Mouse (Mus musculus) cortical plate, adult 2 months (tissue): ENCODE data around the gene Vmn2r84. TPM values are rescaled to one million over a fixed set of nuclear protein-coding genes. Genes with fewer than 3 reads are reported as not detected.
"Not testable (repeated sequence)": the region's sequence is repeated elsewhere in the genome, so short reads cannot be mapped to it uniquely, and the experiment has no call there.

Experiments
- H3K27ac ChIP-seq: fragments of 200-500 bp; 2 replicates; pipeline ENCODE4 v1.5.1; 2012; ENCODE audit warnings: low read length, control low read depth, inconsistent platforms; ENCODE audit not compliant: insufficient read depth
- H3K4me1 ChIP-seq: fragments of 200-500 bp; 2 replicates; pipeline ENCODE4 v1.6.1; 2011; ENCODE audit warnings: low read length; ENCODE audit not compliant: control insufficient read depth, insufficient read depth
- H3K4me3 ChIP-seq: fragments of 200-500 bp; 2 replicates; pipeline ENCODE4 v1.5.1; 2011; ENCODE audit warnings: mild to moderate bottlenecking, low read length, control low read depth; ENCODE audit not compliant: insufficient read depth
- CTCF ChIP-seq: fragments of 200-500 bp; IDR thresholded peaks from 2 replicates; pipeline ENCODE4 v1.5.1; 2011; ENCODE audit warnings: mild to moderate bottlenecking, control low read depth, low read length; ENCODE audit not compliant: insufficient read depth; ENCODE audit errors: extremely low read depth
- POLR2A ChIP-seq: fragments of 200-500 bp; IDR thresholded peaks from 2 replicates; pipeline ENCODE4 v1.6.1; 2011; ENCODE audit warnings: mild to moderate bottlenecking, low read length, control low read depth; ENCODE audit not compliant: insufficient read depth; ENCODE audit errors: extremely low read depth
- polyA plus RNA-seq: library from polyadenylated mRNA; depleted of rRNA; stranded (reverse); fragments of >200 nt; gene quantifications from 2 replicates; pipeline ENCODE4 v1.2.3, GENCODE M21; 2012; rRNA removed

Gene Vmn2r84
- polyA plus RNA-seq = 2.2 and 2.5 TPM in 2 replicates

DNA sequence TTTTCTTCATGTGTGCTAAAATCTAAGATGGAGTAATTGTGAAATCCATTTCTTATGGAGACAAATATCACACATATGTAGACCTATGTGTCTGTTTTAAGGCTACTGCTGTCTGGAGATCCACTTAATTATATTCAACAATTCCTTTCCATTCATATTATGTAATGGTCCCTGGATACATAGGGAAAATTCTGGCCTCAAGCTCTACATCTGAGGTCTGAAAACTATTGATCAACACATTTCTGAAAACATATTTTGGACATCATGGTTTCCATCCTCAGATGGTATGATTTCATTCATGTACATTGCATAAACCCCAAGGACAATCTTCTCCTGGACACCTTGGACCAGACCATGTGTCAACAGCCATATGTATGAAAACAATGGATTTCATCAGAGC lies at the start of gene Vmn2r84:
Gene Vmn2r84, minus strand, starts transcription at position 101 of the 400 bp plus-strand sequence.
- no peak for TF ChIP-seq POLR2A
- TF ChIP-seq CTCF = no peak
- no peaks in the 10 kb centered on the region for H3K4me1 ChIP-seq
- no peak within 1 kb of the TSS for H3K27ac ChIP-seq
- H3K4me3 ChIP-seq = no peak within 1 kb of the TSS

DNA sequence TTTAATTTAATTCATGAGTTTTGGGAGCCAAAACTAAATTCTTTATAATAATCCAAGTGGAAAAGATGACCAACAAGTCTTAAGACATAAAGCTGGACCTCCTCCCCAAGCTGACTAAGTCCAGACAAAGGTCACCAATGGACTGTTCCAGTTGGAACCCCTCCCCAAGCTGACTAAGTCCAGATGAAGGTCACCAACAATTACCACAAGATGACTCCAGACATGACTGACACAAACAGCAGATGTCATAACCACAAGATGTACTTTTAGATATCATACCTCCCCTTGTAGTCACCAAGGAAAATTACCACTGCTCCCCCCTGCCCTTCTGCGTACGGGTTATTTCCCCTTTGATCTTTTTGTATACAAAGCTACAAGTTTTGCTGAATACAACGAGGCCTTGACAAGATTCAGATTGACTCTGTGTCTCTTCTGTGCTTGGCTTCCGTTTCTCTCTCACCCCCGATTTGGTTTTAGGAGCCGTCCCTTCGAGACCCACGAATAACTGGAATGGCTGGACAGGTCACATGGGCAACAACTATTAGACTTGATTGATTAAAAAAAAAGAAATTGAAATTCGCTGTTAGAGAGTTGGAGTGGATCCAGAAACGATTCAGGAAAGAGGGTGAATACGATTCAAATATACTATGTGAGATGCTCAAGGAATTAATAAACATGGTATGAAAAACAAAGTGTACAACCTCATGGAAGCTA lies 40.2 kb upstream of the Vmn2r84 start:
- H3K27ac ChIP-seq, H3K4me3 ChIP-seq, H3K4me1 ChIP-seq: not testable (repeated sequence)

DNA sequence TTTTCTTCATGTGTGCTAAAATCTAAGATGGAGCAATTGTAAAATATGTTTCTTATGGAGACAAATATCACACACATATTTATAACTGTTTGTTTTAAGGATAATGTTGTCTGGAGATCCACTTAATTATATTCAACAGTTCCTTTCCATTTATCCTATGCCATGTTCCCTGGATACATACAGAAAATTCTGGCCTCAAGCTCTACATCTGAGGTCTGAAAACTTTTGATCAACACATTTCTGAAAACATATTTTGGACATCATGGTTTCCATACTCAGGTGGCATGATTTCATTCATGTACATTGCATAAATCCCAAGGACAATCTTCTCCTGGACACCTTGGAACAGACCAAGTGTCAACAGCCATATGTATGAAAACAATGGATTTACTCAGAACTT lies 35.5 kb upstream of the Vmn2r84 start, which contains the start of gene Vmn2r85:
Gene Vmn2r85, minus strand, starts transcription at position 101 of the 400 bp plus-strand sequence.
- not testable (repeated sequence) for H3K4me3 ChIP-seq

DNA sequence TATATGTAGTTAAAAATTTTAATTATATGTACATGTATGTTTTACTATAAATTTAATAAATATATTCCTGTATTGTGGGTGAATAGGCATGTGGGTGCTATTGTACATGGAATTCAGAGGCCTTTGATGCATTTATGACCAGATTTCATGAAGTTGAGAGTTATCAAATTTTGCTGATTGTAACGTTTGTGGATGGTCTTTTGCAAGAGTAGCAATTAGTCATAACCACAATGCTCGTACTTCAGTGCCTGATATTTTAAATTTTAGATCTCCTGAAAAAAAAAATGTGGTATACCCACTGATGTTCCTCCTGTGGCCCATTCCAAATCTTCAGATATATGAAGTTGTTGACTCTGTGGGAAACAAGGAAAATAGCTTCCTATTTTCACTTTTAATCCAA lies 28.2 kb upstream of the Vmn2r84 start:
- not testable (repeated sequence) for H3K27ac ChIP-seq, H3K4me3 ChIP-seq, H3K4me1 ChIP-seq

More for the DNA sequence above, 35.5 kb upstream of the Vmn2r84 start, which contains the start of gene Vmn2r85:
- not testable (repeated sequence) for H3K27ac ChIP-seq, H3K4me1 ChIP-seq

DNA sequence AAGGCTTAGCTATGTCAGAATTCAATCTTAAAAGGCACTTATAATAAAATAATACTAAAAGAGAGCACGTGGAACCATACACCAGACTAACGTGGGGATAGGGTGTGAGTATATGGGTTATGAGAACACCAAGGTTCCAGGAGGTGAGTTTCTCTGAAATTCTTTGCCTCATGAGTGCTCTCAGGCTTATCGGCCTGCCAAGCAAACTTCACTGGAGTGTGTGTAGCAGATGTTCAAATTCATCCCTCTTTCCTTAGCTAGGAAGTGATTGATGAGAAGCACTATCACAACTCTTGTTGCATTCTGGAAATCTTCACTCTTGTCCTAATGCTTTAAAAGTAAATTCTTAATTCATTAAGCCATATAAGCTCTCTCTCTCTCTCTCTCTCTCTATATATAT lies 26.3 kb upstream of the Vmn2r84 start:
- Histone ChIP-seq H3K27ac (no peak overlapping the region), H3K4me3 (no peak overlapping the region), H3K4me1 (no peaks in the 10 kb centered on the region)
- TF ChIP-seq POLR2A (no peak), CTCF (no peak)

DNA sequence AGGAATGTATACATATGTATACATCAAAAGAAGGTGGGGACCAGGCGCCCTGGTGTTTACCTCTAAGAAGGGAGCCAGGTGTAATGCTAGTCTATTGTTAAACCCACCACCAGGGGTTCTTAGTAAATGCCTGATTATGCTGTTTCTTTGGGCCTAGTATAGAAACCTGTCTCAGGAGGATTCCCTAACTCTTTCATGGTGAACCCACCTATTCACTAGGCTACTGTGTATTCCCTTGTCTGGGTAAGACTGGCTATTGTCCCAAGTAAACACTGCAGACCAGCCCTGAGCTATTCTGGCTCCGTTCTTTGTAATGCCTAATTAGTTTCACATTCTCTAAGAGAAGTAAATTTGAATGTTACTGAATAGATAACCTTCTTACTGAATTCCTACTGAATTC lies 25.8 kb upstream of the Vmn2r84 start:
- H3K27ac ChIP-seq, H3K4me3 ChIP-seq, H3K4me1 ChIP-seq: not testable (repeated sequence)

DNA sequence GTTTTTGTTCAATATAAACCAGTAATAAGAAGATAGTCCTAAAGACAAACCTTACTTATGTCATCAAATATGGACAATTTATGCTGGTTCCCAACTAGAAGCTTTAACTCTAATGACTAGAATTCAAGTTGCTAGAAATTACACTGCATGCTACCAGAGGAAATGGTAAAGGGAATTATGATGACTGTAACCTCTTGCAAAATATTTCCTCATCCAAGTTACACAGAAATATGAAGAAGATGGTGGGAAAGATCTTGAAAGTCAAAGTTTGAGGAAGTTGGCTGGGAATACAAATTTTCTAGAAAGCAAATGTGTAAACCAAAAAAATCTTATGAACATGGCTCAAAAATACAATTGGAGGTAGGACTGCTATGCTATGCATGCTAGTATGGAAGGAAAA lies 22.2 kb upstream of the Vmn2r84 start:
- H3K4me3 ChIP-seq, H3K27ac ChIP-seq: not testable (repeated sequence)

DNA sequence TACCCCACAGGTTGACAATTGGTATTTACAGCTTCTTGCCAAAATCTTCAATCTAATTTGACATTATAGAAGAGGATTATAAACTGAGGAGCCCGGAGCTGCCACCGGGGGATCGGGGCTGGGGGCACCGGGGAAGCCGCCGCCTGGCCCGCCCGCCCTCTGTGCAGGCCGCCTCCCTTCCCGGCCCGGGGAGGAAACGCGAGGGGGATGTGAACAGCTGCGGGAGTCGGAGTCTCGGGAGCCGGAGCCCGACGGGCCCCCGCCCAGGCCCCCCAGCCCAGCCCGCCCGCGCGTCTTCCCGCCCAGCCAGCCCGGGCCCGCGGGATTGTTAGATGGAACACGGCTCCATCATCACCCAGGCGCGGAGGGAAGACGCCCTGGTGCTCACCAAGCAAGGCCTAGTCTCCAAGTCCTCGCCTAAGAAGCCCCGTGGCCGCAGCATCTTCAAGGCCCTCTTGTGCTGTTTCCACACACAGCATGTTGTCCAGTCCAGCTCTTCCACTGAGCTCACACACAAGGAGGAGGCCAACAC lies 18.1 kb upstream of the Vmn2r84 start:
- not testable (repeated sequence) for H3K4me1 ChIP-seq, H3K27ac ChIP-seq

More for the DNA sequence above, 22.2 kb upstream of the Vmn2r84 start:
- H3K4me1 ChIP-seq = not testable (repeated sequence)

DNA sequence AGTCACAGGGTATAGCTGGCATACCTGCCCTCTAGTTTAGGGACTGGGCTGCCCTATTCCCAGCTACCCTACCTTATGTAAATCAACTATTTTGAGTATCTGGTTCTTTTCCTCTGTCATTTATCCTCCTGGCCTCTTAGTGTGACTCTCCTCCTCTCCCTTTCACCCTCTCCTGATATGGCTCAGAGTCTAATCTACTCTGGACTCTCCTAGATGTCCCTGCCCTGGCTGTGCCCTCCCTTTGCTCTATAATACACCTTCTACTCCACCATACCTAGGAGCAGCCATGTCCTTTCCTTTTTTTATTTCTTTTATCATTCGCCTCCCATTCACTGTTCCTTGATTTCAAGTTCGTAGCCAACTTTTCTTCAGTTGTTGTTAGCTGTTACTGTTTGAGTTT lies 19.0 kb downstream of the Vmn2r84 start:
- Histone ChIP-seq H3K4me1 (no peaks in the 10 kb centered on the region), H3K27ac (no peak overlapping the region), H3K4me3 (no peak overlapping the region)
- TF ChIP-seq POLR2A (no peak), CTCF (no peak)

More for the DNA sequence above, 18.1 kb upstream of the Vmn2r84 start:
- not testable (repeated sequence) for H3K4me3 ChIP-seq

DNA sequence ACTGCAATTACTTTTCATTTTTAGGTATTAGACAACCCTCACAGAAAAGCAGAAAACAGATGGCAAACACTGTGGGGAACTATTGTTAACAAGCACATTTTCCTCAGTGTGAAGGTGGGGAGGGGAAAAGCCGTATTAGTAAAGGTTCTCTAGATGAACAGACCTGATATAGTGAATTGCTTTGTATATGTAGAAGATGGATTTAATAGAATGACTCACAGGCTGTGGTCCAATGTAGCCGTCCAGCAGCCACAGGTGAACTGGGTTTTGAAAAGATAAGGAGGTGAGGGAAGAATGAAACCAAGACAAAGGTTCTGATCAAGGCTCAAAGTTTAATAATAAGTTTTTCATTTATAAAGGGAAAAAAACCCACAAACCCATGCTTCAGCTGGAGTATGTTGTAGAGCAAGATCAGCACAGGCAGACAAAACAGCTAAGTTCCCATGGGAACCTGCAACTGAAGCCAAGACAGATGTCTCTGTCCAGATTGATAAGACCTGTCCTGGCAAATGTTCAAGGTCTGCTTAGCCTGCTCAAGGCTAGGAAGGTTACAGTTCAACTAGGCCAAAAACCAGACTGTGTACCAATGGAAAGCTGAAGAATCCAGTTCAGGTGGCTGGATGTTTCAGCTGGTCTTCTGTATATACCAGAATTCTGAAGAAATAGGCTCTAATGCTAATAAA lies 21.5 kb downstream of the Vmn2r84 start:
- no peak for TF ChIP-seq POLR2A
- no peak for TF ChIP-seq CTCF
- Histone ChIP-seq H3K4me1 (no peaks in the 10 kb centered on the region), H3K27ac (no peak overlapping the region), H3K4me3 (no peak overlapping the region)

DNA sequence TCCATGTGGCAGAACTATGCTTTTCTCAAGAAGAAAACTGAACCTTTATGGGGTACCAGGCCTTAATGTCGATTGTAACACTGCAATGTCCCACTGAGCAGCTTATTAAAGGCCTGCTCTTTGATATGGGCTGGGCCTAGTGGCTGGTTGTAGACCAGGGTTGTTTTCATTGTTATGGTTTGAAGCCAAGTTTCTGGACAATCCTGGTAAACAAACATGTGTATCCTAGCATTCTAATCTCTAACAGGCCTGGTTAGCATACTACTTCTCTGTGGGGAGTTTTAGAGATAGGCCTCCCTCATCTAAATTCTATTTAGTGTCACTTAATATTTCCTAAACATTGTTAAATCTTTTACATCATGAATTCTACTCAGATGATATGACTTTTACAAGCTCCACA lies 22.5 kb downstream of the Vmn2r84 start:
- TF ChIP-seq CTCF = no peak
- TF ChIP-seq POLR2A = no peak
- Histone ChIP-seq H3K4me3 (no peak overlapping the region), H3K4me1 (no peaks in the 10 kb centered on the region), H3K27ac (no peak overlapping the region)
